Mouse (Mus musculus) natural killer cell, adult 2 months (primary cell): ENCODE results near the gene Prame.
"Not testable (repeated sequence)": the region's sequence is repeated elsewhere in the genome, so short reads cannot be mapped to it uniquely, and the experiment has no call there.

Experiments used
- DNase-seq, 2 experiments: peaks; one replicate each; pipeline ENCODE4 v3.0.0; 2022; ENCODE audit warnings: low spot score in 2 of 2

Gene Prame

DNA sequence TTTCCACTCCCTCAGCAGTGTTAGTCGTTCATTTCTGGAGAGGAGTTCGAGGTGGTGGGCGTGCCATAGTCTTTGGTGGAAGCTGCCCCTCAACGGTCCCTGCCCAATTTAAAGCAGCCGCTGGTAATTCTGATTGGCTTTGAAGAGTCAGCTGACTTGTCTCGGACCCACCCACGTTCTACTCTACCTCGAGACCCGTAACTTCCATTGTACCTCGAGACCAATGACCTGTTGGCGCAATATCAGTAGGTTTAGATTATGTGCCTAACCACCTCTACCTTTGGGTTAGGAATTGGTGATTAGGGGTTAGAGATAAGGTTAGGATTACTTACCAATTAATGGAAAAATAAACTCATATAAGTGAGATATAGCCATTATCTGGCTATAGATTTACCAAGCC lies at the start of gene Prame:
Prame (minus strand) TSS at position 101 of the 400 bp plus-strand sequence.
- no peak for DNase-seq

DNA sequence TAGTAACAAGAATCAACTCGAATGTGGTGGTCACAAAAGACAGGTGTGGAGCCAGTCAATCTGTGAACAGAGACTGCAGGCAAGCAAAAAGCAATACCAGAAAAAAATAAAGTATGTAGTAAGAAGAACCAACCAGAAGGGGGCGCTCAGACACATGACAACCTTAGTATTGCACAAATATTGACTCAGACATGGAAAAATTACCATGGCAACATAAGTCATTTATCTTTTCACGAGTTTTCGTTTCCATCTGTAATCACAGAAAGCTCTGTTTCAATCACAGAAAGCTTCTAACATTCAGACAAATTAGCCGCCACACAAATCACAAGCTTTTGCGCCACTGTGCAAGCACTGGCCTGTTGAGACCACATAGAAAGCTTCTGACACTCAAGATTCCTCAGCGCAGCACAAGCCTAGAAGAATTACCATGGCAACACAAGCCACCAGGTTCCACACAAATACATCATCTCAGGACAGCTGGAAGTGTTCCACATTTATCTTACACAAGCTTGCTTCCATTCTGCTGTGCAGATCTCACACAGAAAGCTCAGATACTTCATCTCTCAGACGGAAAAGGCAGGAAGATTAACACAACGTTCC lies 24.8 kb upstream of the Prame start:
- peak; percentile 2 to 9 for DNase-seq

DNA sequence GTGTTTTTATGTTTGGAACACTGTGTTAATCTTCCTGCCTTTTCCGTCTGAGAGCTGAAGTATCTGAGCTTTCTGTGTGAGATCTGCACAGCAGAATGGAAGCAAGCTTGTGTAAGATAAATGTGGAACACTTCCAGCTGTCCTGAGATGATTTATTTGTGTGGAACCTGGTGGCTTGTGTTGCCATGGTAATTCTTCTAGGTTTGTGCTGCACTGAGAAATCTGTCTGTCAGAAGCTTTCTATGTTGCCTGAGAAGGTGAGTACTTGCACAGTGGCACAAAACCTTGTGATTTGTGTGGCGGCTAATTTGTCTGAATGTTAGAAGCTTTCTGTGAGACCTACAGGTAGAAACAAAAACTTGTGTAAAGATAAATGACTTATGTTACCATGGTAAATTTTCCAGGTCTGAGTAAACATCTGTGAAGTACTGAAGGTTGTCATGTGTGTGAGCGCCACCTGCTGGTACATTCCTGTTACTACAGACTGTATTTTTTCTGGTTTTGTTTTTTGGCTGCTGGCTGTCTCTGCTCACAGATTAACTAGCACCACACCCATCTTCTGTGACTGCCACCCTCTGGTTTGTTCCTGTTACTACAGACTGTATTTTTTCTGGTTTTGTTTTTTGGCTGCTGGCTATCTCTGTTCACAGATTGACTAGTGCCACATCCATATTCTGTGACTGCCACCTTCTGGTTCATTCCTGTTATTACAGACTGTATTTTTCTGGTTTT lies 26.0 kb downstream of the Prame start:
- DNase-seq: peak; percentile 17 to 42

DNA sequence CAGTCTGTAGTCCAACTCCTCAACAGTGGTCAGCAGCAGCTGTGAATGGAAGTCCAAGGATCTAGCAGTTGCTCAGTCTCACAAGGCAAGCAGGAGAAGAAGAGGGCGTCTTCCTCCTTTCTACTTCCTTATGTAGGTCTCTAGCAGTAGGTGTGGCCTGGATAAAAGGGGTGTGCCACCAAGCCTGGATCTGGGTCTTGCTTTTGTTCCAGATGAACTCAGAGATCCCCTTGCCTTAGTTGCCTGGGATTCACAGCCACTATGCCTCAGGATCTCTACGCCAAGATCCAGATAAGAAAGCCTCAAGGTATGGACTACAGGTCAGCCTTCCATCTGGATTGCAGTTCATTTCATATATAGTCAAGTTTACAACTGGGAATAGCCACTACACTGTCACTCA lies 28.8 kb downstream of the Prame start, which contains the start of gene Nxf7:
Nxf7 (minus strand) TSS at position 101 of the 400 bp plus-strand sequence.
- no peak for DNase-seq

DNA sequence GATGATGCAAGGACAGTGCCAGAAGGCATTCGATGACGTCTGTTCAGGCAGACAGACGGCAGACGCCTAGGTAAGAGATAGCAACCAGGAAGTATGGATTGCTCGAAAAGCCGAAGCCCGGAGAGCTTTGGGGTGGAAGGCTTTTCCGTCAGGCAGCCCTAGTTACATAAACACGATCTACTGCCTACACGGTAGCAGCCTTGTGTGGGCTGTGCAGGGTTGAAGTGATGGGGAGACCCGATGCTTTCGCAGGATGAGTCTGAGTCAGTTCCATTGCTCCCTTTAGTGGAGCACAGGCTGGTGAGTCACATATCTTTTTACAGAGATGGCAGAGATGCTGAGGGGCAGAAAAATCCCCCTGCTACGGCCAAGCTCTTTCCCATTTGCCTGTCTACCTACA lies 29.4 kb downstream of the Prame start:
- DNase-seq: no peak

DNA sequence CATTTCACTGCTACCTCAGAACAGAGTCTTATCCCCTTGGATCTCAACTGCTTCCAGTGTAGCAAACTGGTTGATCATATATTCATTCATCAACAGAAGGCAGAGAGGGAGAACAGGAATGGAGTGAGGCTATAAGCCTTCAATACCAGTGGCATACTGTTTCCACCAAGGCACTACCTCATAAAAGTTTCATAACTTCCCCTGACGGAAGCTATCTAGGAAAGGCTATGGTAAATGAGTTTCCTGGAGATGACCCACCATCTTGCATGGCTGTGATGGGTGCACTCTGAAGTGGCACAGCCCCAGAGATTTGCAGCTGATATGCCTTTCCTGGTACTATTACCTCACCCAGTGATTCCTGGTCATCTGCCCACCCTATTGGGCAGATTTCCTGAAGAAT lies 51.1 kb downstream of the Prame start:
- no peak for DNase-seq

DNA sequence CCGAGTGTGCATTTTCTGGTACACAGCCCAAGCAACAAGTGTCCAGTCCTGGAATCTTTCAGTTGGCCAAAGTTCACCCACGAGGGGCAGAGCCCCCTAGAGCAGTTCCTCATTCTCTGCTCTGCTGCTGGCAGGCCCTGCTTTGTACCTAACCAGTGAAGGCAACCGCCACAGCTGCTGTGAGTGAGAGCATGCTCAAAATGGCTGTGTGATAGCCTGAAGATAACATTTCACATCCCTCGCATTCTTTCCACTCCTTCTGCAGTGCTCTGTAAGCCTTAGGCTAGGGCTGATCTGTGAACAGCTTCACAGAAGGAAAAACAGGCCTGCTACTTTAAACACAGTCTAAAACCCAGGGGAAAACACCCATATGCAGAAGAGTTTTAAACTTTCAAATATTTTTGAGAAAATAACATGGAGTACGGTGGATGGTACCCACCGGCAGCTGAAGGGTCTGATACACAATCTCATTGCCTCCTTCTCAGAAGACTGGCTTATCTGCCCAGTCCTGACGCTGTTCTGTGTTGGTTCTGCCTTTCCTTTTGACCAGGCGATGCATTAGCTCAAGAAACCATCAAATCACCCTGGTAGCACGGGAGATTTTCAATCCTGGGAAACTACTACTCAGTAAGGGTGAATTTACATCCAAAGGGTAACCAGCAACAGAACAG lies 52.4 kb downstream of the Prame start:
- DNase-seq: not testable (repeated sequence)

DNA sequence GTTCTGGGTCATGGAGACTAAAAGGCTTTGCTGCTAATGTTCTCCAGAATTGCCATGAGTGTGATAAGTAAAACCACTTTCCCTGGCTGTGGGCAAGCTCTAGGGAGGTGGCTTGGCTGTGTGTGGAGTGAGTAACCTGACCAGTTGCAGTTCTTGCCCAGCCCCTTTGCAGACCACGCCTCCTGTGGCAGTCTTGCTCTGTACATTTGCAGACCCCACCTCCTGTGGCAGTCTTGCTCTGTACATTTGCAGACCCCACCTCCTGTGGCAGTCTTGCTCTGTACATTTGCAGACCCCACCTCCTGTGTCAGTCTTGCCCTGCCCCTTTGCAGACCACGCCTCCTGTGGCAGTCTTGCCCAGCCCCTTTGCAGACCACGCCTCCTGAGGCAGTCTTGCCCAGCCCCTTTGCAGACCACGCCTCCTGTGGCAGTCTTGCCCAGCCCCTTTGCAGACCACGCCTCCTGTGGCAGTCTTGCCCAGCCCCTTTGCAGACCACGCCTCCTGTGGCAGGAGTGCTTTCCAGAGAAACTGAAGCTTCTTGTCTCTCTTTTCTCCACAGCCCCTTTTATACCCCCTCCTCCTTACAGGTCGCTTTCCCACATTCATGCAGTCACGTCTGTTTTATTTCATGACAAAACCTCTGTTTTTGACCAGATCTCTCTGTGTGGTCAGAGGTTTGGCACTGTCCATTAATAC lies 53.1 kb downstream of the Prame start:
- not testable (repeated sequence) for DNase-seq

DNA sequence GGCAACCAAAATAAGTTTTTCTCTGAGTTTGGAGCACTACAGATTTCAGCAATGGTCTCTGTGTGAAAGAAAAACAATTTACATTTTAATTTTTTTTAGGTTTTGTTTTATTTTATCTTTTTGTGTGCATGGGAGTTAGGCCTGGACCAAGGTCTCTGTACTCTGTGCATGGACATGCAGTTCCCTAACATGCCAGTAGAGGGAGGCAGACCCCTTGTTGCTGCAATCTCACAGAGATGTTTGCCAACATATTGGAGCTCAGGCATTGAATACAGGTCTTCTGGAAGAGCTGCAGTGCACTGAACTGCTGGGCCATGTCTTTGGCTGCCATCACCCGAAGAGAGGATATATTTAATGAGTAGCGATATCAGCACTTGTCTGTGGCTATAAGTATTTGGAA lies 58.0 kb downstream of the Prame start:
- DNase-seq: peak in 1 of 2 experiments; percentile 27

DNA sequence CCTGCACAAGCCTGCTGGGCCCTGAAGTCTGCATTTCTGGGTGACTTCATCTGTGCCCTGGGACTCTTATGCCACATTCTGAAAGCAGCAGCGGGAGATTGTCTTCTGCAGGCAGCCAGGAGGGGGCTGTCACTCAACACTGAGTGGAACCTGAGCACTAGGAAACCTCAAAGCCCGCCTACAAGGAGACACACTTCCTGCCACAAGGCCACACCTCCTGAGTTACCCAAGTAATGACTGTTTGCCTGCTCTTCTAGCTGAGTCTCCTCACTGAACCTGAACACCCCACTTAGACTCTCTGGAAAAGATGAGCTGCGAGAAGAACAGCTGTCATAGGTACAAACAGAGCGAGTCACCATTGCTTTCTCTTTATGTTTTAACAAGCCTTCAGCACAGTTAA lies 62.6 kb downstream of the Prame start:
- DNase-seq: peak; percentile 34 to 49
